Mouse (Mus musculus) urinary bladder, postnatal 25 days (tissue): Measurements from ENCODE around the gene Cacul1.

Source experiments
- DNase-seq: peaks from one replicate; pipeline ENCODE4 v3.0.0; 2022; ENCODE audit warnings: low spot score

The Cacul1 gene

GRCm38 (mm10) chr19:60530171-60530570 lies 50.7 kb downstream of the Cacul1 start:
- DNase-seq, result no peak

GRCm38 (mm10) chr19:60529302-60529701 lies 51.5 kb downstream of the Cacul1 start:
- DNase-seq, result no peak

GRCm38 (mm10) chr19:60528602-60529001 lies 52.2 kb downstream of the Cacul1 start:
- no peak for DNase-seq

- DNase-seq, result no peak
Observed at GRCm38 (mm10) chr19:60526876-60527275, 53.9 kb downstream of the Cacul1 start.

- no peak for DNase-seq
Observed at GRCm38 (mm10) chr19:60525086-60525485, 55.7 kb downstream of the Cacul1 start.

GRCm38 (mm10) chr19:60524678-60525077 lies 56.1 kb downstream of the Cacul1 start:
- DNase-seq, result no peak

GRCm38 (mm10) chr19:60520131-60520530 lies 60.7 kb downstream of the Cacul1 start:
- no peak for DNase-seq

GRCm38 (mm10) chr19:60515064-60515463 lies 65.8 kb downstream of the Cacul1 start:
- DNase-seq, result no peak

- DNase-seq, result no peak
Observed at GRCm38 (mm10) chr19:60513431-60513830, 67.4 kb downstream of the Cacul1 start.

GRCm38 (mm10) chr19:60500209-60500608 lies 80.6 kb downstream of the Cacul1 start:
- DNase-seq, result no peak

GRCm38 (mm10) chr19:60497171-60497570 lies 83.7 kb downstream of the Cacul1 start:
- DNase-seq, result no peak

GRCm38 (mm10) chr19:60495772-60496171 lies 85.1 kb downstream of the Cacul1 start:
- no peak for DNase-seq

GRCm38 (mm10) chr19:60489566-60489965 lies 91.3 kb downstream of the Cacul1 start:
- no peak for DNase-seq

GRCm38 (mm10) chr19:60485261-60485660 lies 95.6 kb downstream of the Cacul1 start:
- no peak for DNase-seq

GRCm38 (mm10) chr19:60478859-60479258 lies 102.0 kb downstream of the Cacul1 start:
- DNase-seq, result no peak

GRCm38 (mm10) chr19:60477788-60478187 lies 103.0 kb downstream of the Cacul1 start:
- DNase-seq, result no peak
